Mouse (Mus musculus) cortical plate, adult 2 months (tissue): ENCODE measurements around the gene Myh9.

Source experiments
- CTCF ChIP-seq: fragments of 200-500 bp; IDR thresholded peaks from 2 replicates; pipeline ENCODE4 v1.5.1; 2011; ENCODE audit warnings: mild to moderate bottlenecking, control low read depth, low read length; ENCODE audit not compliant: insufficient read depth; ENCODE audit errors: extremely low read depth
- POLR2A ChIP-seq: fragments of 200-500 bp; IDR thresholded peaks from 2 replicates; pipeline ENCODE4 v1.6.1; 2011; ENCODE audit warnings: mild to moderate bottlenecking, low read length, control low read depth; ENCODE audit not compliant: insufficient read depth; ENCODE audit errors: extremely low read depth

- TF ChIP-seq CTCF (no peak), POLR2A (no peak)
Measured at GRCm38 (mm10) chr15:77789186-77789585, 52.8 kb downstream of the Myh9 start.
